Mouse (Mus musculus) erythroblast, embryonic 14.5 days (primary cell): ENCODE results near the gene Acap1.

ENCODE experiments used
- GATA1 ChIP-seq: IDR thresholded peaks from 2 replicates; pipeline ENCODE4 v1.6.1; 2012; ENCODE audit warnings: low read length, inconsistent platforms, mixed read lengths
- TAL1 ChIP-seq: IDR thresholded peaks from 3 replicates; pipeline ENCODE4 v1.6.1; 2012; ENCODE audit warnings: low read length, inconsistent platforms, mixed read lengths

DNA sequence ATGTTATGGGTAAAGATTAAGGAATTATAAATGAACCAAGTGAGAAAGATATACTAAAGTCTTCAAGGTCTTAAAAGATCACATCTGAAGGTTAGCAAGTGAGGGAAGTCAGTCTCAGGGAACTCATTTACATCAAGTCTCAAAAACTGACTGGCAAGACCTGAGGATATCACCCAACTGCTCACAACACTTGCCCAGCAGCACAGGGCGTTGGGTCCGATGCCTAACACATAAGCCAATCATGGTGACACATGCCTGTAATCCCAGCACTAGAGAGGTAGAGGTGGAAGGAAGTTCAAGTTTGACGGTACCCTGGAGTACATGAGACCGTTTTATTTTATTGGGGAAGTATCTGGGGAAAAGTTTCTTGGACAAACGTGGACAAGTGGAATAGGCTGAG, 22.8 kb upstream of the Acap1 start:
- TF ChIP-seq TAL1 (no peak), GATA1 (no peak)
